Mouse (Mus musculus): ENCODE measurements around the gene BC048403.

DNA sequence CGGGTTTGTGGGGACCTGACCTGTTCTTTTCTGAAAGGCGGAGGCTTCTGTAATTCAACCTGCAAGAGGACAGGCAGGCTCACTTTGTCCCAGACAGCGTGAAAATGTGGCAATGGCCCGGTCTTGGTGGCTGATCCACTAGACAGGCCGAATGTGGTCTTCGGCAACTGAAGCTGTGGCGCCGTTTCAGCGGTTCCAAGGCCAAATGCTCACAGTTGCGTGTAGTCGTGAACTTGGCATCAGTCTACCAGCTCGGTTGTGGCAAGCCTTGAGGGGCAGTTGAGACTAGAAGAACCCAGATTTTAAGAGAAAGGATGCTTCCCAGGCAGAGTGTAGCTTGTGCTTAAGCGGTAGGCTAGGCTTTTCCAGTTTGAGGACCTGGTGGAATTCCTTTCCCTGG, 19.0 kb upstream of the BC048403 start:
- TF ChIP-seq USF2 (IDR thresholded peaks at IDR 0.05; ENCODE audit: borderline replicate concordance in 1 of 2, insufficient read depth in 1 of 2, low read depth in 1 of 2, low read length in 2 of 2): no peak
- no peak for TF ChIP-seq POLR2A (IDR thresholded peaks at IDR 0.05; ENCODE audit: control insufficient read depth in 1 of 2, insufficient read depth in 1 of 2, low read depth in 1 of 2, low read length in 2 of 2, poor library complexity in 1 of 2)
- no peak for TF ChIP-seq CTCF (IDR thresholded peaks at IDR 0.05 in 2 of 3, conservative IDR thresholded peaks at IDR 0.05 in 1 of 3; ENCODE audit: control insufficient read depth in 1 of 3, insufficient read depth in 1 of 3, low read depth in 2 of 3, low read length in 3 of 3, poor library complexity in 1 of 3, severe bottlenecking in 1 of 3)
- TF ChIP-seq HCFC1 (IDR thresholded peaks at IDR 0.05; ENCODE audit: low read depth, low read length): no peak

Data from MEL (cell line).